Mouse (Mus musculus) liver, embryonic 11.5 days (tissue): ENCODE results near the gene Coq8b. TPM values are rescaled to one million over a fixed set of nuclear protein-coding genes. Genes with fewer than 3 reads are reported as not detected.

ENCODE experiments used
- ATAC-seq: fragments of 200-750 bp; cut with Nextera tagmentation; replicated peaks from 2 replicates; pipeline ENCODE4 v1.8.0; 2017; ENCODE audit warnings: moderate number of reproducible peaks, mild to moderate bottlenecking, moderate TSS enrichment, moderate library complexity; ENCODE audit not compliant: low FRiP score
- DNase-seq: peaks from one replicate; pipeline ENCODE4 v3.0.0-alpha.2; 2017; ENCODE audit warnings: low spot score
- H3K27ac ChIP-seq: fragments of 300-500 bp; sonication (generic); 2 replicates; pipeline ENCODE4 v1.5.1; 2014; ENCODE audit warnings: mild to moderate bottlenecking, low read depth, low read length, control low read depth
- H3K27me3 ChIP-seq: fragments of 300-500 bp; sonication (generic); replicated peaks from 2 replicates; pipeline ENCODE4 v1.6.1; 2014; ENCODE audit warnings: low read length, mixed read lengths; ENCODE audit not compliant: control insufficient read depth, insufficient read depth
- H3K36me3 ChIP-seq: fragments of 300-500 bp; sonication (generic); 2 replicates; pipeline ENCODE4 v1.6.1; 2014; ENCODE audit warnings: mild to moderate bottlenecking, low read length, moderate library complexity, mixed read lengths; ENCODE audit not compliant: control insufficient read depth, insufficient read depth
- H3K4me1 ChIP-seq: fragments of 300-500 bp; sonication (generic); replicated peaks from 2 replicates; pipeline ENCODE4 v1.6.1; 2014; ENCODE audit warnings: low read length, mixed read lengths; ENCODE audit not compliant: control insufficient read depth, insufficient read depth
- H3K4me2 ChIP-seq: fragments of 300-500 bp; sonication (generic); 2 replicates; pipeline ENCODE4 v1.6.1; 2014; ENCODE audit warnings: mild to moderate bottlenecking, control low read depth, moderate library complexity
- H3K4me3 ChIP-seq: fragments of 300-500 bp; sonication (generic); 2 replicates; pipeline ENCODE4 v1.5.1; 2014; ENCODE audit warnings: low read depth, low read length, control low read depth
- H3K9ac ChIP-seq: fragments of 300-500 bp; sonication (generic); 2 replicates; pipeline ENCODE4 v1.6.1; 2014; ENCODE audit warnings: low read depth, low read length, control low read depth
- H3K9me3 ChIP-seq: fragments of 300-500 bp; sonication (generic); 2 replicates; pipeline ENCODE4 v1.6.1; 2016; ENCODE audit warnings: low read length, inconsistent platforms, mixed read lengths; ENCODE audit not compliant: control insufficient read depth
- WGBS: fragments of 180-500 bp; shearing (Covaris S2); extraction: QIAGEN DNeasy Blood & Tissue Kit; methylation state at CpG from one replicate; pipeline ENCODE4 v1.1.7; 2014; 5-methylcytosine and 5-hydroxymethylcytosine counted together
- polyA plus RNA-seq: library from polyadenylated mRNA; unstranded; fragments of >200 nt; fragmentation: Nextera tagmentation; extraction: Ambion mirVana; gene quantifications from 2 replicates; pipeline ENCODE4 v1.2.1, GENCODE M21; 2014

Gene Coq8b
- polyA plus RNA-seq, result 16.6 and 18.7 TPM in 2 replicates

DNA sequence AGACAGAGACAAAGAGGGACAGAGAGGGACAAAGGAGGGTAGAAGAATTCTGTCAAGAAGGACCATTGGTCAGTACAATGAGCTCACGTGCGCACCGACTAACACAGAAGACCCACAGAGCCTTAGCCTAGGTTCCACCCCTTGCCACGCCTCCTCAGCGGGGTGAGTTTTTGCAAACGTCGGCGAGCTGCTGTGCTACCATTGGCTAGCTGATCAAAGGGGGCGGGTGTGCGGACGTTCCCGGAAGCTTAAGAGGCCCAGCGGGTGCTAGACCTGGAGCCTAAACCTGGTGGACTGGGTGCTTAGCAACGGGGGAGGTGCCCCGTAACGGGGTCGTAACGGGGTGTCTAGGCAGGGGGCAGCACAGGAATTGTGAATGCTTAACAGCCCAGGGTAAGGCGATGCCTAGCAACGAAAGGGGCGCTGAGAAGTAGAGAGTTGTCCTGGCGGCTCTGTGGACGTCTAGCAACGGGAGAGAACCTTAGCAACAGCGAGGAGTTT is at the start of gene Coq8b:
Coq8b (plus strand) TSS at position 243 of the 501 bp plus-strand sequence.
- no peaks in the 10 kb centered on the region for H3K36me3 ChIP-seq
- peak; percentile 93 for DNase-seq
- peak; percentile 89 for ATAC-seq
- peak within 1 kb of the TSS; percentile 89 for H3K4me2 ChIP-seq
- peak within 1 kb of the TSS; percentile 63 for H3K9ac ChIP-seq
- H3K4me3 ChIP-seq, result peak within 1 kb of the TSS; percentile 68
- peaks cover 8% of the 10 kb centered on the region for H3K4me1 ChIP-seq
- under 1% methylated on average over 25 of the region's 25 CpGs for WGBS
- no peaks in the 10 kb centered on the region for H3K27me3 ChIP-seq
- no peaks in the 10 kb centered on the region for H3K9me3 ChIP-seq
- H3K27ac ChIP-seq, result no peak within 1 kb of the TSS

- Histone ChIP-seq H3K36me3 (peaks cover 53% of the 10 kb centered on the region), H3K9ac (no peak overlapping the region), H3K4me1 (peaks cover 2% of the 10 kb centered on the region; the same call in 1 of the 2 replicates), H3K4me2 (no peak overlapping the region), H3K27me3 (no peaks in the 10 kb centered on the region), H3K9me3 (no peaks in the 10 kb centered on the region), H3K4me3 (no peak overlapping the region), H3K27ac (no peak overlapping the region)
- WGBS, result 38% methylated on average over 3 of the region's 3 CpGs
- peak; percentile 68 for DNase-seq
- peak; percentile 46; the same call in 1 of the 2 replicates for ATAC-seq
Measured at GRCm38 (mm10) chr7:27184964-27185363, 47.9 kb upstream of the Coq8b start.

- H3K36me3 ChIP-seq, result peaks cover 63% of the 10 kb centered on the region
Measured at GRCm38 (mm10) chr7:27185986-27186385, 46.8 kb upstream of the Coq8b start.

DNA sequence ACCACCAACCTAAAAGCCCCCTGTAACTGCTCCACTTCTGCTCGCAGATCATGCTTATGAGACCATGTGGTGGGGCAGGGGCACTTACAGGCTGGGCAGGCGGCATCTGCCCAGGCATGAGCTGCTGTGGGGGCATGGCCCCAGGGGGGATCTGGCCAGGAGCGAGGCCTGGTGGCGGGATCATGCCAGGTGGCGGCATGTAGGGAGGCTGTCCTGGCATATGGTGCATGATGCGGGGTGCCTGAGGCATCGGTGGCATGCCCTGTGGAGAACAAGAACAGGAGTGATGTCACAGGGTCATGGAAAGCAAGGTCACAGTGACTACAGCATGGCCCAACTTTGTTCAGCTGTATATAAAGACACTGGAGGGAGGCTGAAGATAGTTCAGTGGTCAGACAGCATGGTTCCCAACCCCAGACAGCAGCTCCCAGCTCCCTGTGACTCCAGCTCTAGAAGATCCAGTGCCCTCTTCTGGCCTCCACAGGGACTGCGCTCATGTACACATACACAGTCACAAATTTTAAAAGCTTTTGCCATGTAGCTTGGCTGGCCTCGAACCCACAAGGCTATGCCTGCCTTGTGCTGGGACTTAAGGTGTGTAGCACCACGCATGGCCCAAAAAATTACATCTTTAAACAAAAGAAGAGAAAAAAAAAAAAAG is 43.4 kb upstream of the Coq8b start:
- peaks cover 5% of the 10 kb centered on the region for H3K4me1 ChIP-seq
- H3K4me3 ChIP-seq, result no peak overlapping the region
- H3K4me2 ChIP-seq, result no peak overlapping the region
- no peak overlapping the region for H3K27ac ChIP-seq
- H3K9me3 ChIP-seq, result no peaks in the 10 kb centered on the region
- H3K27me3 ChIP-seq, result no peaks in the 10 kb centered on the region
- peaks cover 91% of the 10 kb centered on the region for H3K36me3 ChIP-seq
- no peak overlapping the region for H3K9ac ChIP-seq
- DNase-seq, result no peak
- ATAC-seq, result no peak
- WGBS, result 98% methylated on average over 10 of the region's 10 CpGs

More at GRCm38 (mm10) chr7:27185986-27186385, 46.8 kb upstream of the Coq8b start:
- H3K27ac ChIP-seq, result no peak overlapping the region
- no peaks in the 10 kb centered on the region for H3K4me1 ChIP-seq
- no peak for ATAC-seq
- H3K27me3 ChIP-seq, result no peaks in the 10 kb centered on the region
- H3K4me2 ChIP-seq, result no peak overlapping the region
- no peak overlapping the region for H3K9ac ChIP-seq
- DNase-seq, result no peak
- H3K4me3 ChIP-seq, result no peak overlapping the region
- 91% methylated on average over 5 of the region's 5 CpGs for WGBS
- H3K9me3 ChIP-seq, result no peaks in the 10 kb centered on the region

DNA sequence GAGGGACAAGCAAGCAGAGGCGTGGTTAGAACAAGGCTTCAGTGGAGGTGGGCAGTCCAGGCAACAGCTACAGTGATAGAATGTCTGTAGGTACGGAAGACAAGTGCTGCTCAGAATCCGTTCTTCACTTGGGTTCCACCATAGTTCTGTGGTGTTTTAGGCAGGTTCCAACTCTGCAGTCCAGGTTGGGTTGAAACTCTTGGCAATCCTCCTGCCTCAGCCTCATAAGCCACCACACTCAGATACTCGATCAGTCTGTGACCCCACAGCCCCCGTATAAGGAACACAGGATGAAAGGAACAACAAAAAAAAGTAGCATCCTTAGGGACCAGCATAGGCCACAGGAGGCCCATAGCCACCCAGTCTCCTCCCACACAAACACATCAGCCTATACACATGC is 40.4 kb upstream of the Coq8b start:
- no peaks in the 10 kb centered on the region for H3K9me3 ChIP-seq
- H3K27me3 ChIP-seq, result no peaks in the 10 kb centered on the region
- no peak for DNase-seq
- no peak for ATAC-seq
- no peak overlapping the region for H3K27ac ChIP-seq
- WGBS, result 95% methylated on average over 5 of the region's 5 CpGs
- peaks cover 19% of the 10 kb centered on the region for H3K4me1 ChIP-seq
- no peak overlapping the region for H3K4me2 ChIP-seq
- no peak overlapping the region for H3K9ac ChIP-seq
- H3K36me3 ChIP-seq, result peaks cover 66% of the 10 kb centered on the region
- H3K4me3 ChIP-seq, result no peak overlapping the region

DNA sequence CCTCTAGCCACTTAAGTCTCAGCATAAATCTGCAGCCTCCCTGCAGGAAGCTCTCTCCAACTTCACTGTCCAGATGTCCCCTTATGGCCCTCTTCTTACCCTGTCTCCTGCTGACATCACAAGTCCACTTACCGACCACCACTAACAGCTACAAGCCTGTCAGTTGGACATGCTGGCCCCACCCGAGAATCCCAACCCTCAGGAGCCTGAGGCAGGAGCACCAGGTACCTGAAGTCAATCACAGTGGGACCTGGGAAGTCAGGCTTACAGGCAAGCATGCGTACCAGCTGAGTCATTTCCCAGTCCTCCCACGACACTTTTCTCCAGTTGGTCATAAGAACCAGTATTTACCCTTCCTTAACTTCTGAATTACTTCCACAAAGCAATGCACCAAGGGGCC is 39.1 kb upstream of the Coq8b start:
- Histone ChIP-seq H3K4me2 (peak overlapping the region; percentile 89; the same call in 1 of the 2 replicates), H3K9ac (no peak overlapping the region), H3K9me3 (no peaks in the 10 kb centered on the region), H3K36me3 (peaks cover 53% of the 10 kb centered on the region), H3K4me3 (peak overlapping the region; percentile 20; the same call in 1 of the 2 replicates), H3K4me1 (peaks cover 19% of the 10 kb centered on the region), H3K27ac (no peak overlapping the region), H3K27me3 (no peaks in the 10 kb centered on the region)
- ATAC-seq (no peak), DNase-seq (no peak)
- 77% methylated on average over 4 of the region's 4 CpGs for WGBS

DNA sequence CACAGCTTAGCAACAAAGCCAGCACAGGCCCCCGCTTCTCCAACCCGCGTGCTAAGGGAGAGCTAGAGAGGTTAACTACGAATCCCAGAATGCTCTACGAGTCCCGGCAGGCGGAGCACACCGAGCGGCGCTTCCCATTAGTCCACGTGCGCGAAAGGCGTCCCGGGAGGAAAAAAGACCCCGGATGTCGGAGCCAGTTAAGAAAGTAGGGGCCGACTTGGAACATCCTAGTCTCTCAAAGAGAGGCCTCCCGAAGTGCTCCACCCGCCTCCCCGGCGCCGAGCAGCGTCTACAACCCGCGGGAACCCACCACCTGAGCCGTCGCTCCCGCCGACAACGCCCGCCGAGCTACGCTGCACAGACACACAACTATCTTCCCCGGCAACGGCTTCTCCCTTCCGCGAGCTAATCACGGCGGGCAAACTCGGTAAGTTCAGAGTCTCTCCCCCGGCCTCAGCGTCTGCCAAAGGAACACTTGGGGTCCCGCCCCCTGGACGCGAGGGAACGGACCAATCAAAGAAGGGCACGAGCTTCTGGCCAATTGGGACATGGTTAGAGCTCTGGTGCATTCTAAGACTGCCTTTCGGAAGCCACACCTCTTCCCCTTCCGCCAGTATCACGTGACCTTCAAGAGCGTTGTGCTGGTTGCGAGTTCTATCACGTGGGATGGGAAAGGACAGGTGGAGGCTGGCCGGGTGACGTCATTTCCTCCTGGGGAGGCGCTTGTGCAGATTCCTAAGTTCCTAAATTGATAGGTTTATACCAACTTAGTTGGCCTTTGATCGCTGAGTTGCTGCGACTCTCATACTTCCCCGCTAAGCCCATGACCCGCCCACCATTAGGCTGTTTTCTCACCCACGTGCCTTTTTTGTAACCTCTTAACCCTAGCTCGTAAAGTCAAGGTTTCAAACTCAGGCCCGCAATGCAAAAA is 36.9 kb upstream of the Coq8b start, which contains the start of the genes BC024978 and Snrpa:
BC024978 (plus strand) TSS at position 101 of the 931 bp plus-strand sequence.
Snrpa (minus strand) TSS at position 591 of the 931 bp plus-strand sequence.
- ATAC-seq (peak; percentile 98), DNase-seq (peak; percentile 92)
- Histone ChIP-seq H3K27ac (peak within 1 kb of the TSS; percentile 99), H3K9me3 (no peaks in the 10 kb centered on the region), H3K27me3 (no peaks in the 10 kb centered on the region), H3K4me3 (peak within 1 kb of the TSS; percentile 78), H3K36me3 (peaks cover 31% of the 10 kb centered on the region), H3K9ac (peak within 1 kb of the TSS; percentile 91), H3K4me1 (peaks cover 19% of the 10 kb centered on the region), H3K4me2 (peak within 1 kb of the TSS; percentile 89)
- under 1% methylated on average over 64 of the region's 64 CpGs for WGBS

GRCm38 (mm10) chr7:27197136-27197535 is 35.7 kb upstream of the Coq8b start:
- Histone ChIP-seq H3K36me3 (peaks cover 19% of the 10 kb centered on the region), H3K4me3 (0 out of 2 replicates have a peak overlapping the region, but pooled peaks have one; percentile 78), H3K27ac (no peak overlapping the region), H3K4me2 (no peak overlapping the region), H3K9ac (no peak overlapping the region; the same call in 1 of the 2 replicates), H3K27me3 (no peaks in the 10 kb centered on the region), H3K4me1 (peaks cover 19% of the 10 kb centered on the region), H3K9me3 (no peaks in the 10 kb centered on the region)
- DNase-seq, result no peak
- 81% methylated on average over 3 of the region's 3 CpGs for WGBS
- ATAC-seq, result no peak
